ENCODE assay signal across 27 mouse cellular contexts in the genomic region with DNA sequence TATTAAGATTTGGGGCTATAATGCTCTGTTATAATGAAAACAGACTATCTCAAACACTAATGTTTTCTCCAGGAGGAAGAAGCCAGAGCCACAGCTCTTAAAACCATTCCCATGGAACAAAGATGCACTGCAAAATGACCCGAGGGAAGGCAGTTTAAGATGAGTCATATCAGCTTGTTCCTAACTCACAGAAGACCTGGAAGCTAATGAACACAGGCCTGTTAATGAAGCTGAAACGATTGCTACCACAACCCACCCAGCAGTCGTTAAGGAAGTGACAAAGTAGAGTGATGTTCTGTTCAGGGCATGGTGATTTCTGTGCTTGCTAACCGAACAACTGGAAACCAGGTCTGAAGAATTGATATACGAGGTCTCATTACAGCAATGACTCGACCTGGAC. TPM values are rescaled to one million over a fixed set of nuclear protein-coding genes. Genes with fewer than 3 reads are reported as not detected.
A peak's percentile ranks its signal among the peaks of the same experiment; 100 is the strongest.
DNase-seq lines count a peak whose midpoint lies in the region; ATAC-seq and TF ChIP-seq lines count a peak whose summit lies in the region.
"Had no signal": no experiment of that assay in that cellular context is flagged by ENCODE, and none has a peak within 500 bp of the region (broad histone marks: within the 10 kb centered on the region; RNA-seq: fewer than 3 reads in every experiment).

No protein-coding gene starts in this region.

- H3K4me2 ChIP-seq in neural tube, embryonic 14.5 days (ENCODE audit: low read depth, low read length): no peak overlapping the region
- no peak overlapping the region for H3K4me2 ChIP-seq in forebrain, postnatal 0 days (ENCODE audit: low read depth)
- H3K4me2 ChIP-seq: embryonic facial prominence, embryonic 12.5 days; forebrain, embryonic 12.5 days had no signal

- no peaks in the 10 kb centered on the region for H3K27me3 ChIP-seq in neural tube, embryonic 14.5 days (ENCODE audit: control insufficient read depth, insufficient read depth, low read length)
- H3K27me3 ChIP-seq in forebrain, postnatal 0 days (ENCODE audit: insufficient read depth, low read length): no peaks in the 10 kb centered on the region
- H3K27me3 ChIP-seq: CH12.LX; embryonic facial prominence, embryonic 12.5 days; forebrain, embryonic 12.5 days had no signal

- no peak overlapping the region for H3K27ac ChIP-seq in neural tube, embryonic 14.5 days (ENCODE audit: low read depth, low read length)
- no peak overlapping the region for H3K27ac ChIP-seq in forebrain, postnatal 0 days (ENCODE audit: low read depth, low read length)
- H3K27ac ChIP-seq: embryonic facial prominence, embryonic 10.5 days; embryonic facial prominence, embryonic 12.5 days; forebrain, embryonic 10.5 days; forebrain, embryonic 12.5 days had no signal

- no peak for TF ChIP-seq CTCF in forebrain, postnatal 0 days (IDR thresholded peaks at IDR 0.05; ENCODE audit: low read depth)

- DNase-seq in neural tube, embryonic 10.5 days (ENCODE audit: extremely low spot score, low spot score): no peak
- DNase-seq in CD4-positive, CD25-positive, alpha-beta regulatory T cell, adult 2 months (ENCODE audit: low read depth, low spot score): peak; percentile 4
- peak; percentile 51 for DNase-seq in Muller cell, postnatal 12 days (ENCODE audit: inconsistent ontology term)
- peak; percentile 16 for DNase-seq in induced T-regulatory cell, adult 2 months (ENCODE audit: low read depth)
- no peak for DNase-seq in forebrain, postnatal 0 days
- no peak for DNase-seq in left cerebral cortex, postnatal 25 days (ENCODE audit: low spot score in 2 of 2)
- no peak for DNase-seq in right cerebral cortex, adult 2 months (ENCODE audit: low spot score in 2 of 2)
- DNase-seq: adrenal gland, adult 8-10 months; adrenal gland, postnatal 14 days; adrenal gland, postnatal 36 days; B cell, adult 2 months; cerebellum, adult 11-12 months; cerebellum, adult 2 months; cerebellum, adult 9-10 months; cerebellum, postnatal 10 days; cerebellum, postnatal 25 days had no signal

- intact Hi-C loops in left cerebral cortex, postnatal 25 days (cut with DNase I): loop anchor here (10.0 kb wide), 1 partner anchor 454 kb away; no protein-coding TSS in a partner anchor

- peak; percentile 58; the same call in 1 of the 2 replicates for ATAC-seq in neural tube, embryonic 14.5 days (ENCODE audit: low read depth)
- no peak for ATAC-seq in forebrain, postnatal 0 days
- ATAC-seq: activated CD4-positive, CD25-positive, alpha-beta regulatory T cell, adult 4 months; forebrain, embryonic 14.5 days; forebrain, embryonic 16.5 days had no signal

- no peak overlapping the region for H3K4me3 ChIP-seq in neural tube, embryonic 14.5 days (ENCODE audit: low read depth, low read length)
- no peak overlapping the region for H3K4me3 ChIP-seq in forebrain, postnatal 0 days (ENCODE audit: low read depth, low read length)
- H3K4me3 ChIP-seq: embryonic facial prominence, embryonic 10.5 days; embryonic facial prominence, embryonic 12.5 days; erythroblast, embryonic 14.5 days; forebrain, embryonic 10.5 days; forebrain, embryonic 12.5 days had no signal

- H3K36me3 ChIP-seq in neural tube, embryonic 14.5 days (ENCODE audit: control insufficient read depth, insufficient read depth, low read length): no peaks in the 10 kb centered on the region; the same call in 1 of the 2 replicates
- peaks cover 28% of the 10 kb centered on the region for H3K36me3 ChIP-seq in forebrain, postnatal 0 days (ENCODE audit: insufficient read depth)
- H3K36me3 ChIP-seq: G1E had no signal

- no peaks in the 10 kb centered on the region for H3K4me1 ChIP-seq in neural tube, embryonic 14.5 days (ENCODE audit: control insufficient read depth, insufficient read depth, low read length)
- H3K4me1 ChIP-seq in forebrain, postnatal 0 days (ENCODE audit: insufficient read depth): no peaks in the 10 kb centered on the region
- H3K4me1 ChIP-seq: embryonic facial prominence, embryonic 10.5 days; embryonic facial prominence, embryonic 12.5 days; forebrain, embryonic 10.5 days; forebrain, embryonic 12.5 days had no signal

- H3K9ac ChIP-seq in neural tube, embryonic 14.5 days (replicated peaks; ENCODE audit: low read depth, low read length): no peak overlapping the region
- no peak overlapping the region for H3K9ac ChIP-seq in forebrain, postnatal 0 days
- H3K9ac ChIP-seq: embryonic facial prominence, embryonic 12.5 days; forebrain, embryonic 12.5 days had no signal

- no peaks in the 10 kb centered on the region for H3K9me3 ChIP-seq in neural tube, embryonic 14.5 days (ENCODE audit: control insufficient read depth, low read length)
- H3K9me3 ChIP-seq in forebrain, postnatal 0 days (ENCODE audit: low read length): no peaks in the 10 kb centered on the region
- H3K9me3 ChIP-seq: embryonic facial prominence, embryonic 10.5 days; embryonic facial prominence, embryonic 12.5 days; forebrain, embryonic 10.5 days; forebrain, embryonic 12.5 days; G1E had no signal

- 52% methylated on average over 6 of the region's 6 CpGs for whole genome bisulfite sequencing in neural tube, embryonic 14.5 days
- WGBS in forebrain, postnatal 0 days: 59% methylated on average over 6 of the region's 6 CpGs

RNA-seq across cellular contexts. Expression of a gene that starts 26.3 kb away (rescaled TPM):
- polyA plus RNA-seq in neural tube, embryonic 14.5 days (2014; fragmentation: Nextera tagmentation; extraction: Ambion mirVana): 33.7 and 55.3 TPM in 2 replicates
- 53.9 and 87.2 TPM in 2 replicates for total RNA-seq in forebrain, postnatal 0 days (2014; rRNA removed)
- 9.1 and 18.2 TPM in 2 replicates for polyA plus RNA-seq in forebrain, postnatal 0 days (2015; fragmentation: Nextera tagmentation; extraction: Ambion mirVana)
- 10 to 100 TPM; 33.6 to 35.0 TPM for total RNA-seq in left cerebral cortex, postnatal 25 days (2021)
- polyA plus RNA-seq: erythroblast, embryonic 14.5 days; G1E had no signal

Comparison
In these comparisons a context has a peak if more than half of its experiments do, and no peak if none do; other contexts are left out.
1. DNase-seq: peak in CD4-positive, CD25-positive, alpha-beta regulatory T cell, adult 2 months (single experiment), Muller cell, postnatal 12 days (single experiment) and induced T-regulatory cell, adult 2 months (single experiment); none in neural tube, embryonic 10.5 days (single experiment), forebrain, postnatal 0 days (single experiment), left cerebral cortex, postnatal 25 days (0 of 2) and right cerebral cortex, adult 2 months (0 of 2).